In the genomic region with DNA sequence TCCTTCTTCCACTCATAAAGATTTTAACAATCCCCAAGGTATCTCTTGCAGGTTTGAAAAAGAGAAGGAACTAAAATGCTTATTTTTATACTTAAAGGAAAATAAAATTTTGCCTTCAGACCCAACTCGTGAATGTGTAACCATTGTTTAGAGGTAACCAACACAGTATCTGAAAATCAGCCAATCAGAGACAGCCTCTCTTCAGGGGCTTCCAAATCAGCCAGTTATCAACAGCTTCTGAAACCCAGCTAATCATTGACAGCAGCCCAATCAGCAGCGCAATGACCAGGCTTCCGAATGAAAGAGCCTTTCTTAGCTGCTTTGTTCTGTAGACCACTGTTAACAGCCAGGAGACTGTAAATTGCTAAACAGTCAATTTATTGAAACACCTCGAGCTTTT, we compare ENCODE assay signal across 8 mouse cellular contexts.
DNase-seq lines count a peak whose midpoint lies in the region; ATAC-seq and TF ChIP-seq lines count a peak whose summit lies in the region.

No protein-coding gene starts in this region.

- no peak for ATAC-seq in CD4-positive, CD25-positive, alpha-beta regulatory T cell, adult 4 months
- ATAC-seq in heart, postnatal 0 days (ENCODE audit: insufficient read depth, low read depth): no peak
- no peak for ATAC-seq in liver, embryonic 12.5 days
- ATAC-seq in neural tube, embryonic 12.5 days (ENCODE audit: low FRiP score, low read depth): peak; percentile 82

- no peak for TF ChIP-seq CTCF in heart, postnatal 0 days (IDR thresholded peaks at IDR 0.05; ENCODE audit: low read depth)

- H3K4me3 ChIP-seq in embryonic facial prominence, embryonic 10.5 days: peak overlapping the region; percentile 97
- no peak overlapping the region for H3K4me3 ChIP-seq in heart, postnatal 0 days (ENCODE audit: low read depth, low read length)
- H3K4me3 ChIP-seq in liver, embryonic 12.5 days: no peak overlapping the region; the same call in 1 of the 2 replicates
- peak overlapping the region; percentile 96; the same call in 1 of the 2 replicates for H3K4me3 ChIP-seq in neural tube, embryonic 12.5 days

- DNase-seq in CD4-positive, CD25-positive, alpha-beta regulatory T cell, adult 2 months (ENCODE audit: low read depth, low spot score): peak; percentile 9
- peak; percentile 76 for DNase-seq in embryonic facial prominence, embryonic 10.5 days (ENCODE audit: low spot score)
- no peak for DNase-seq in heart, postnatal 0 days (ENCODE audit: low spot score)
- peak; percentile 76 to 92 for DNase-seq in kidney, postnatal 36 days
- no peak for DNase-seq in spleen, postnatal 14 days (ENCODE audit: low spot score in 2 of 2)

- no peaks in the 10 kb centered on the region for H3K9me3 ChIP-seq in embryonic facial prominence, embryonic 10.5 days
- H3K9me3 ChIP-seq in heart, postnatal 0 days (replicated peaks; ENCODE audit: control insufficient read depth, low read length): no peaks in the 10 kb centered on the region
- no peaks in the 10 kb centered on the region for H3K9me3 ChIP-seq in liver, embryonic 12.5 days (replicated peaks)
- no peaks in the 10 kb centered on the region for H3K9me3 ChIP-seq in neural tube, embryonic 12.5 days

- 4% methylated on average over 4 of the region's 4 CpGs for WGBS in embryonic facial prominence, embryonic 10.5 days
- 23% methylated on average over 4 of the region's 4 CpGs for WGBS in heart, postnatal 0 days
- WGBS in liver, embryonic 12.5 days (ENCODE audit: insufficient replicate concordance): 14% methylated on average over 4 of the region's 4 CpGs
- 1% methylated on average over 4 of the region's 4 CpGs for WGBS in neural tube, embryonic 12.5 days

- H3K36me3 ChIP-seq in embryonic facial prominence, embryonic 10.5 days (replicated peaks): peaks cover 18% of the 10 kb centered on the region
- peaks cover under 1% of the 10 kb centered on the region; the same call in 1 of the 2 replicates for H3K36me3 ChIP-seq in heart, postnatal 0 days (replicated peaks; ENCODE audit: control insufficient read depth, insufficient read depth, low read length)
- peaks cover 8% of the 10 kb centered on the region for H3K36me3 ChIP-seq in liver, embryonic 12.5 days
- H3K36me3 ChIP-seq in neural tube, embryonic 12.5 days: peaks cover 5% of the 10 kb centered on the region; the same call in 1 of the 2 replicates

- H3K4me2 ChIP-seq in heart, postnatal 0 days (ENCODE audit: low read depth, low read length): peak overlapping the region; percentile 66; the same call in 1 of the 2 replicates
- H3K4me2 ChIP-seq in liver, embryonic 12.5 days: peak overlapping the region; percentile 95
- H3K4me2 ChIP-seq in neural tube, embryonic 12.5 days (replicated peaks): peak overlapping the region; percentile 81

- no peak for TF ChIP-seq EP300 in heart, postnatal 0 days (IDR thresholded peaks at IDR 0.05; ENCODE audit: low read depth)

- no peak overlapping the region for H3K9ac ChIP-seq in heart, postnatal 0 days (replicated peaks; ENCODE audit: low read depth, low read length)
- H3K9ac ChIP-seq in liver, embryonic 12.5 days: no peak overlapping the region
- peak overlapping the region; percentile 42; the same call in 1 of the 2 replicates for H3K9ac ChIP-seq in neural tube, embryonic 12.5 days

- peak overlapping the region; percentile 96 for H3K27ac ChIP-seq in embryonic facial prominence, embryonic 10.5 days (replicated peaks)
- H3K27ac ChIP-seq in heart, postnatal 0 days (ENCODE audit: low read depth): 0 out of 2 replicates have a peak overlapping the region, but pooled peaks have one; percentile 94
- H3K27ac ChIP-seq in liver, embryonic 12.5 days: no peak overlapping the region
- H3K27ac ChIP-seq in neural tube, embryonic 12.5 days: peak overlapping the region; percentile 62

- H3K4me1 ChIP-seq in embryonic facial prominence, embryonic 10.5 days: peaks cover 35% of the 10 kb centered on the region
- peaks cover 17% of the 10 kb centered on the region for H3K4me1 ChIP-seq in heart, postnatal 0 days (ENCODE audit: control insufficient read depth, insufficient read depth)
- H3K4me1 ChIP-seq in liver, embryonic 12.5 days: peaks cover 26% of the 10 kb centered on the region
- peaks cover 4% of the 10 kb centered on the region for H3K4me1 ChIP-seq in neural tube, embryonic 12.5 days

- H3K27me3 ChIP-seq in embryonic facial prominence, embryonic 10.5 days (replicated peaks; ENCODE audit: low read depth, poor library complexity, severe bottlenecking): no peaks in the 10 kb centered on the region; the same call in 1 of the 2 replicates
- H3K27me3 ChIP-seq in heart, postnatal 0 days (ENCODE audit: control insufficient read depth, insufficient read depth, low read length): no peaks in the 10 kb centered on the region
- peaks cover 19% of the 10 kb centered on the region for H3K27me3 ChIP-seq in liver, embryonic 12.5 days (replicated peaks)
- no peaks in the 10 kb centered on the region for H3K27me3 ChIP-seq in neural tube, embryonic 12.5 days (replicated peaks)

Comparison
In these comparisons a context has a peak if more than half of its experiments do, and no peak if none do; other contexts are left out.
1. DNase-seq: peak in CD4-positive, CD25-positive, alpha-beta regulatory T cell, adult 2 months (single experiment), embryonic facial prominence, embryonic 10.5 days (single experiment) and kidney, postnatal 36 days (2 of 2); none in heart, postnatal 0 days (single experiment) and spleen, postnatal 14 days (0 of 2).
2. H3K4me3 ChIP-seq: peak in embryonic facial prominence, embryonic 10.5 days (single experiment) and neural tube, embryonic 12.5 days (single experiment); none in heart, postnatal 0 days (single experiment) and liver, embryonic 12.5 days (single experiment).
3. Peak in every context shown above with its lines, with median percentiles within 50 percentile points of each other: H3K4me2 ChIP-seq.